Mouse (Mus musculus): ENCODE results near the gene Laptm4a. TPM values are rescaled to one million over a fixed set of nuclear protein-coding genes. Genes with fewer than 3 reads are reported as not detected.

The Laptm4a gene
- total and polyA plus RNA-seq, 2 experiments: 155 to 197 TPM

DNA sequence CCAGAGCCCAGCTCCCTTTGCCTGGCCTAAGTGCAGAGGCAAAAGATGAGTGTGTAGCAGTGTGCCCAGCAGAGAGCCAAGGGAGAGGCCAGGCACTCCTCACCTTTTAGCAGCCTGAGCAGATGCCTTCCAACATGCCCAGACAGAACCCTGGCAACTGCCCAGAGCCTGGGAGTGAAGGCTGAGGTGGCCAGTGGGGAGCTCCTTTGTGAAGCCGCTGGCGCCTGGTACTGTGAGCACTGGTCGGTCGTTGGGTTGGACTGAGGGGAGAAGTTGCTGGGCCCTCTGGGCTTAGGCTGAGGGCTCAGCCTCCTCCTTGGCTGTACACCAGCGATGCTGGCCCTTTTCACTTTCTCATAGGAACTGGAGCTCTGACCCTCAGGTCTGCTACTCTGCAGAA is 5.1 kb upstream of the Laptm4a start:
- WGBS: 76% methylated on average over 5 of the region's 5 CpGs
- no peak for DNase-seq (ENCODE audit: extremely low read depth, low read depth, low spot score)
- no peak for TF ChIP-seq CTCF (IDR thresholded peaks at IDR 0.05; ENCODE audit: low read depth, low read length)
- no peak for TF ChIP-seq POLR2A (IDR thresholded peaks at IDR 0.05; ENCODE audit: extremely low read depth, insufficient read depth, low read length)

DNA sequence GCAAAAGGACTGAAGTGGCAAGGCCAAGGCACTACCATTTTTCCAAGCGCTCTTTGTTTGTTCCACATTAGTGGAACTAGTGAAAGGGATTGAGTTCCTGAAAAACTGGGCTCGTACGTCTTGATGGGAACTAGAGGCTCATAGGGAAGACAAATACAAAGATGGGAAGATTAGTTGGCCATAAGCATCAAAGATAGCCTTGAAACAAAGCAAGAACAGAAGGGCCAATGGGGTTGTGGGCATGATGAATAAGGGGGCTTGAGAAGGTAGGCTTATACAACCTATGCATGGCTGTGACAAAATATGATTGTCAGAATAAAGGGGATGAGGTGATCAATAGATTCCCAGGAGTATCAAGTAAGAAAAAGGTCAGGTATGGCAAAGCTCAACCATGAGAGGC is 2.2 kb upstream of the Laptm4a start:
- H3K4me3 ChIP-seq (ENCODE audit: insufficient read depth, low read depth, low read length): no peak overlapping the region
- TF ChIP-seq POLR2A (IDR thresholded peaks at IDR 0.05; ENCODE audit: extremely low read depth, insufficient read depth, low read length): no peak
- no peak for TF ChIP-seq CTCF (IDR thresholded peaks at IDR 0.05; ENCODE audit: low read depth, low read length)
- DNase-seq (ENCODE audit: extremely low read depth, low read depth, low spot score): no peak
- H3K36me3 ChIP-seq (ENCODE audit: control insufficient read depth, insufficient read depth, low read length): no peaks in the 10 kb centered on the region
- H3K27ac ChIP-seq (replicated peaks; ENCODE audit: insufficient read depth, low read depth, low read length): no peak overlapping the region
- H3K27me3 ChIP-seq (ENCODE audit: control insufficient read depth, insufficient read depth, low read length): no peaks in the 10 kb centered on the region
- peaks cover 8% of the 10 kb centered on the region; the same call in 1 of the 2 replicates for H3K79me2 ChIP-seq (ENCODE audit: control insufficient read depth, insufficient read depth, low read length)
- H3K4me1 ChIP-seq (ENCODE audit: control insufficient read depth, insufficient read depth, low read length): peaks cover 10% of the 10 kb centered on the region
- no peak overlapping the region for H3K9ac ChIP-seq (ENCODE audit: low read depth, low read length)
- 97% methylated on average over 3 of the region's 3 CpGs for WGBS

More for the DNA sequence above, 5.1 kb upstream of the Laptm4a start:
- Histone ChIP-seq H3K27me3 (ENCODE audit: control insufficient read depth, insufficient read depth, low read length) (no peaks in the 10 kb centered on the region), H3K9ac (ENCODE audit: low read depth, low read length) (no peak overlapping the region), H3K4me1 (ENCODE audit: control insufficient read depth, insufficient read depth, low read length) (0 out of 2 replicates have a peak, but pooled peaks cover 1% of the 10 kb centered on the region), H3K79me2 (ENCODE audit: control insufficient read depth, insufficient read depth, low read length) (no peaks in the 10 kb centered on the region), H3K27ac (replicated peaks; ENCODE audit: insufficient read depth, low read depth, low read length) (no peak overlapping the region), H3K36me3 (ENCODE audit: control insufficient read depth, insufficient read depth, low read length) (no peaks in the 10 kb centered on the region), H3K4me3 (ENCODE audit: insufficient read depth, low read depth, low read length) (no peak overlapping the region)

GRCm38 (mm10) chr12:8920996-8921393 is 469 bp upstream of the Laptm4a start:
- Histone ChIP-seq H3K27me3 (ENCODE audit: control insufficient read depth, insufficient read depth, low read length) (no peaks in the 10 kb centered on the region), H3K79me2 (ENCODE audit: control insufficient read depth, insufficient read depth, low read length) (peaks cover 19% of the 10 kb centered on the region; the same call in 1 of the 2 replicates), H3K4me1 (ENCODE audit: control insufficient read depth, insufficient read depth, low read length) (peaks cover 15% of the 10 kb centered on the region), H3K4me3 (ENCODE audit: insufficient read depth, low read depth, low read length) (no peak overlapping the region), H3K36me3 (ENCODE audit: control insufficient read depth, insufficient read depth, low read length) (peaks cover 1% of the 10 kb centered on the region; the same call in 1 of the 2 replicates), H3K27ac (replicated peaks; ENCODE audit: insufficient read depth, low read depth, low read length) (no peak overlapping the region), H3K9ac (ENCODE audit: low read depth, low read length) (no peak overlapping the region)
- no peak for DNase-seq (ENCODE audit: extremely low read depth, low read depth, low spot score)
- WGBS: 23% methylated on average over 1 of the region's 1 CpGs
- TF ChIP-seq POLR2A (IDR thresholded peaks at IDR 0.05; ENCODE audit: extremely low read depth, insufficient read depth, low read length): no peak
- TF ChIP-seq CTCF (IDR thresholded peaks at IDR 0.05; ENCODE audit: low read depth, low read length): no peak

- peak overlapping the region; percentile 97 for H3K27ac ChIP-seq (replicated peaks; ENCODE audit: insufficient read depth, low read depth, low read length)
- WGBS: under 1% methylated on average over 30 of the region's 30 CpGs
- H3K4me3 ChIP-seq (ENCODE audit: insufficient read depth, low read depth, low read length): peak overlapping the region; percentile 95
- H3K4me1 ChIP-seq (ENCODE audit: control insufficient read depth, insufficient read depth, low read length): peaks cover 18% of the 10 kb centered on the region
- TF ChIP-seq POLR2A (IDR thresholded peaks at IDR 0.05; ENCODE audit: extremely low read depth, insufficient read depth, low read length): no peak
- no peak for TF ChIP-seq CTCF (IDR thresholded peaks at IDR 0.05; ENCODE audit: low read depth, low read length)
- peaks cover 1% of the 10 kb centered on the region for H3K36me3 ChIP-seq (ENCODE audit: control insufficient read depth, insufficient read depth, low read length)
- H3K79me2 ChIP-seq (ENCODE audit: control insufficient read depth, insufficient read depth, low read length): peaks cover 21% of the 10 kb centered on the region; the same call in 1 of the 2 replicates
- H3K9ac ChIP-seq (ENCODE audit: low read depth, low read length): peak overlapping the region; percentile 94
- no peaks in the 10 kb centered on the region for H3K27me3 ChIP-seq (ENCODE audit: control insufficient read depth, insufficient read depth, low read length)
- peak; percentile 62 for DNase-seq (ENCODE audit: extremely low read depth, low read depth, low spot score)
These were observed 1.1 kb downstream of the Laptm4a start for GRCm38 (mm10) chr12:8922369-8923124.

- Histone ChIP-seq H3K36me3 (ENCODE audit: control insufficient read depth, insufficient read depth, low read length) (peaks cover 1% of the 10 kb centered on the region), H3K27ac (replicated peaks; ENCODE audit: insufficient read depth, low read depth, low read length) (peak overlapping the region; percentile 97), H3K4me3 (ENCODE audit: insufficient read depth, low read depth, low read length) (peak overlapping the region; percentile 95), H3K79me2 (ENCODE audit: control insufficient read depth, insufficient read depth, low read length) (peaks cover 21% of the 10 kb centered on the region; the same call in 1 of the 2 replicates), H3K27me3 (ENCODE audit: control insufficient read depth, insufficient read depth, low read length) (no peaks in the 10 kb centered on the region), H3K9ac (ENCODE audit: low read depth, low read length) (peak overlapping the region; percentile 65), H3K4me1 (ENCODE audit: control insufficient read depth, insufficient read depth, low read length) (peaks cover 18% of the 10 kb centered on the region)
- TF ChIP-seq POLR2A (IDR thresholded peaks at IDR 0.05; ENCODE audit: extremely low read depth, insufficient read depth, low read length): no peak
- no peak for TF ChIP-seq CTCF (IDR thresholded peaks at IDR 0.05; ENCODE audit: low read depth, low read length)
- 25% methylated on average over 5 of the region's 5 CpGs for whole genome bisulfite sequencing
- DNase-seq (ENCODE audit: extremely low read depth, low read depth, low spot score): no peak
These were observed 1.6 kb downstream of the Laptm4a start for GRCm38 (mm10) chr12:8923125-8923410.

- H3K4me1 ChIP-seq (ENCODE audit: control insufficient read depth, insufficient read depth, low read length): peaks cover 18% of the 10 kb centered on the region
- H3K27ac ChIP-seq (replicated peaks; ENCODE audit: insufficient read depth, low read depth, low read length): no peak overlapping the region
- H3K4me3 ChIP-seq (ENCODE audit: insufficient read depth, low read depth, low read length): no peak overlapping the region; the same call in 1 of the 2 replicates
- peaks cover 1% of the 10 kb centered on the region for H3K36me3 ChIP-seq (ENCODE audit: control insufficient read depth, insufficient read depth, low read length)
- WGBS: 25% methylated on average over 2 of the region's 2 CpGs
- TF ChIP-seq POLR2A (IDR thresholded peaks at IDR 0.05; ENCODE audit: extremely low read depth, insufficient read depth, low read length): no peak
- no peak for TF ChIP-seq CTCF (IDR thresholded peaks at IDR 0.05; ENCODE audit: low read depth, low read length)
- H3K9ac ChIP-seq (ENCODE audit: low read depth, low read length): no peak overlapping the region
- DNase-seq (ENCODE audit: extremely low read depth, low read depth, low spot score): no peak
- H3K27me3 ChIP-seq (ENCODE audit: control insufficient read depth, insufficient read depth, low read length): no peaks in the 10 kb centered on the region
- H3K79me2 ChIP-seq (ENCODE audit: control insufficient read depth, insufficient read depth, low read length): peaks cover 22% of the 10 kb centered on the region; the same call in 1 of the 2 replicates
These were observed 2.1 kb downstream of the Laptm4a start for GRCm38 (mm10) chr12:8923603-8924002.
